Mouse (Mus musculus): ENCODE measurements at regions not wholly inside any gene's neighbourhood (a gene's known extent, or its start where the extent isn't known, plus 50 kb on each side); places are given as distances from the start of the nearest gene placed in this dataset.

- DNase-seq (ENCODE audit: low spot score in 2 of 2), result no peak
Observed at GRCm38 (mm10) chr6:138956461-138957072, 298.2 kb upstream of the Igbp1b start.

GRCm38 (mm10) chr6:138950888-138951287, 292.5 kb upstream of the Igbp1b start:
- peak; percentile 4 to 66 for DNase-seq (ENCODE audit: low spot score in 2 of 2)

- DNase-seq (ENCODE audit: low spot score in 2 of 2), result no peak
Observed at GRCm38 (mm10) chr6:138946632-138947031, 288.3 kb upstream of the Igbp1b start.

- DNase-seq (ENCODE audit: low spot score in 2 of 2), result peak in 1 of 2 experiments; percentile 62
Observed at GRCm38 (mm10) chr6:138945432-138945831, 287.1 kb upstream of the Igbp1b start.

GRCm38 (mm10) chr6:138920161-138920560, 261.8 kb upstream of the Igbp1b start:
- DNase-seq (ENCODE audit: low spot score in 2 of 2), result peak in 1 of 2 experiments; percentile 46

GRCm38 (mm10) chr6:138919531-138919930, 261.2 kb upstream of the Igbp1b start:
- DNase-seq (ENCODE audit: low spot score in 2 of 2), result no peak

GRCm38 (mm10) chr6:138914981-138915380, 256.6 kb upstream of the Igbp1b start:
- peak; percentile 28 to 48 for DNase-seq (ENCODE audit: low spot score in 2 of 2)

GRCm38 (mm10) chr6:138873610-138874009, 215.3 kb upstream of the Igbp1b start:
- peak; percentile 18 to 20 for DNase-seq (ENCODE audit: low spot score in 2 of 2)

GRCm38 (mm10) chr6:138872495-138873415, 214.4 kb upstream of the Igbp1b start:
- DNase-seq (ENCODE audit: low spot score in 2 of 2), result peak; percentile 22 to 29

GRCm38 (mm10) chr6:138838043-138838442, 179.7 kb upstream of the Igbp1b start:
- DNase-seq (ENCODE audit: low spot score in 2 of 2), result no peak

GRCm38 (mm10) chr6:138834876-138835275, 176.5 kb upstream of the Igbp1b start:
- DNase-seq (ENCODE audit: low spot score in 2 of 2), result peak in 1 of 2 experiments; percentile 7

GRCm38 (mm10) chr6:138801835-138802234, 143.5 kb upstream of the Igbp1b start:
- DNase-seq (ENCODE audit: low spot score in 2 of 2), result no peak

GRCm38 (mm10) chr6:138800836-138801740, 142.7 kb upstream of the Igbp1b start:
- DNase-seq (ENCODE audit: low spot score in 2 of 2), result peak in 1 of 2 experiments; percentile 26

- DNase-seq (ENCODE audit: low spot score in 2 of 2), result no peak
Observed at GRCm38 (mm10) chr6:138794706-138795105, 136.4 kb upstream of the Igbp1b start.

GRCm38 (mm10) chr6:138792802-138793201, 134.5 kb upstream of the Igbp1b start:
- no peak for DNase-seq (ENCODE audit: low spot score in 2 of 2)

- DNase-seq (ENCODE audit: low spot score in 2 of 2), result no peak
Observed at GRCm38 (mm10) chr6:138782907-138783306, 124.6 kb upstream of the Igbp1b start.

GRCm38 (mm10) chr6:138782470-138782869, 124.1 kb upstream of the Igbp1b start:
- no peak for DNase-seq (ENCODE audit: low spot score in 2 of 2)

GRCm38 (mm10) chr6:138761991-138762390, 103.6 kb upstream of the Igbp1b start:
- DNase-seq (ENCODE audit: low spot score in 2 of 2), result no peak

GRCm38 (mm10) chr6:138754955-138755303, 96.6 kb upstream of the Igbp1b start:
- no peak for DNase-seq (ENCODE audit: low spot score in 2 of 2)

GRCm38 (mm10) chr6:138754302-138754954, 96.1 kb upstream of the Igbp1b start:
- DNase-seq (ENCODE audit: low spot score in 2 of 2), result no peak

GRCm38 (mm10) chr6:138717698-138718097, 59.4 kb upstream of the Igbp1b start:
- DNase-seq (ENCODE audit: low spot score in 2 of 2), result no peak
